Mouse (Mus musculus) liver, embryonic 11.5 days (tissue): Measurements from ENCODE around the gene Npepps. TPM values are rescaled to one million over a fixed set of nuclear protein-coding genes. Genes with fewer than 3 reads are reported as not detected.
"Not testable (repeated sequence)": the region's sequence is repeated elsewhere in the genome, so short reads cannot be mapped to it uniquely, and the experiment has no call there.

Experiments used
- ATAC-seq: fragments of 200-750 bp; cut with Nextera tagmentation; replicated peaks from 2 replicates; pipeline ENCODE4 v1.8.0; 2017; ENCODE audit warnings: moderate number of reproducible peaks, mild to moderate bottlenecking, moderate TSS enrichment, moderate library complexity; ENCODE audit not compliant: low FRiP score
- DNase-seq: peaks from one replicate; pipeline ENCODE4 v3.0.0-alpha.2; 2017; ENCODE audit warnings: low spot score
- H3K27ac ChIP-seq: fragments of 300-500 bp; sonication (generic); 2 replicates; pipeline ENCODE4 v1.5.1; 2014; ENCODE audit warnings: mild to moderate bottlenecking, low read depth, low read length, control low read depth
- H3K27me3 ChIP-seq: fragments of 300-500 bp; sonication (generic); replicated peaks from 2 replicates; pipeline ENCODE4 v1.6.1; 2014; ENCODE audit warnings: low read length, mixed read lengths; ENCODE audit not compliant: control insufficient read depth, insufficient read depth
- H3K36me3 ChIP-seq: fragments of 300-500 bp; sonication (generic); 2 replicates; pipeline ENCODE4 v1.6.1; 2014; ENCODE audit warnings: mild to moderate bottlenecking, low read length, moderate library complexity, mixed read lengths; ENCODE audit not compliant: control insufficient read depth, insufficient read depth
- H3K4me1 ChIP-seq: fragments of 300-500 bp; sonication (generic); replicated peaks from 2 replicates; pipeline ENCODE4 v1.6.1; 2014; ENCODE audit warnings: low read length, mixed read lengths; ENCODE audit not compliant: control insufficient read depth, insufficient read depth
- H3K4me2 ChIP-seq: fragments of 300-500 bp; sonication (generic); 2 replicates; pipeline ENCODE4 v1.6.1; 2014; ENCODE audit warnings: mild to moderate bottlenecking, control low read depth, moderate library complexity
- H3K4me3 ChIP-seq: fragments of 300-500 bp; sonication (generic); 2 replicates; pipeline ENCODE4 v1.5.1; 2014; ENCODE audit warnings: low read depth, low read length, control low read depth
- H3K9ac ChIP-seq: fragments of 300-500 bp; sonication (generic); 2 replicates; pipeline ENCODE4 v1.6.1; 2014; ENCODE audit warnings: low read depth, low read length, control low read depth
- H3K9me3 ChIP-seq: fragments of 300-500 bp; sonication (generic); 2 replicates; pipeline ENCODE4 v1.6.1; 2016; ENCODE audit warnings: low read length, inconsistent platforms, mixed read lengths; ENCODE audit not compliant: control insufficient read depth
- WGBS: fragments of 180-500 bp; shearing (Covaris S2); extraction: QIAGEN DNeasy Blood & Tissue Kit; methylation state at CpG from one replicate; pipeline ENCODE4 v1.1.7; 2014; 5-methylcytosine and 5-hydroxymethylcytosine counted together
- polyA plus RNA-seq: library from polyadenylated mRNA; unstranded; fragments of >200 nt; fragmentation: Nextera tagmentation; extraction: Ambion mirVana; gene quantifications from 2 replicates; pipeline ENCODE4 v1.2.1, GENCODE M21; 2014

The Npepps gene
- polyA plus RNA-seq, 1 experiment from 2014 or later: 60.2 TPM

- peaks cover 4% of the 10 kb centered on the region; the same call in 1 of the 2 replicates for H3K27me3 ChIP-seq
- 88% methylated on average over 3 of the region's 3 CpGs for WGBS
- H3K36me3 ChIP-seq: no peaks in the 10 kb centered on the region
- peaks cover 20% of the 10 kb centered on the region for H3K4me1 ChIP-seq
- ATAC-seq (no peak), DNase-seq (no peak)
- no peak overlapping the region for H3K9ac ChIP-seq
- no peaks in the 10 kb centered on the region for H3K9me3 ChIP-seq
- no peak overlapping the region for H3K27ac ChIP-seq
- no peak overlapping the region for H3K4me2 ChIP-seq
- no peak overlapping the region for H3K4me3 ChIP-seq
Observed at GRCm38 (mm10) chr11:97314110-97314509, 33.7 kb upstream of the Npepps start.

GRCm38 (mm10) chr11:97312871-97313270 is 32.4 kb upstream of the Npepps start:
- not testable (repeated sequence) for DNase-seq, ATAC-seq, H3K4me3 ChIP-seq, H3K9ac ChIP-seq, H3K36me3 ChIP-seq, H3K4me2 ChIP-seq, H3K9me3 ChIP-seq, H3K27me3 ChIP-seq, H3K27ac ChIP-seq
- H3K4me1 ChIP-seq: peaks cover 20% of the 10 kb centered on the region
- WGBS: 70% methylated on average over 1 of the region's 1 CpGs

GRCm38 (mm10) chr11:97310895-97311631 is 30.6 kb upstream of the Npepps start:
- H3K4me3 ChIP-seq: peak overlapping the region; percentile 44
- peak overlapping the region; percentile 81 for H3K4me2 ChIP-seq
- peaks cover 4% of the 10 kb centered on the region; the same call in 1 of the 2 replicates for H3K27me3 ChIP-seq
- WGBS: 5% methylated on average over 18 of the region's 18 CpGs
- no peaks in the 10 kb centered on the region for H3K9me3 ChIP-seq
- no peak for ATAC-seq
- no peak for DNase-seq
- H3K4me1 ChIP-seq: peaks cover 13% of the 10 kb centered on the region
- H3K27ac ChIP-seq: peak overlapping the region; percentile 64; the same call in 1 of the 2 replicates
- peak overlapping the region; percentile 4; the same call in 1 of the 2 replicates for H3K9ac ChIP-seq
- no peaks in the 10 kb centered on the region for H3K36me3 ChIP-seq

GRCm38 (mm10) chr11:97309911-97310571 is 29.6 kb upstream of the Npepps start:
- Histone ChIP-seq H3K9me3 (no peaks in the 10 kb centered on the region), H3K4me1 (peaks cover 13% of the 10 kb centered on the region), H3K36me3 (no peaks in the 10 kb centered on the region), H3K9ac (peak overlapping the region; percentile 27; the same call in 1 of the 2 replicates), H3K4me3 (peak overlapping the region; percentile 44), H3K4me2 (peak overlapping the region; percentile 81), H3K27ac (peak overlapping the region; percentile 7; the same call in 1 of the 2 replicates), H3K27me3 (peaks cover 4% of the 10 kb centered on the region; the same call in 1 of the 2 replicates)
- DNase-seq (peak; percentile 62), ATAC-seq (peak; percentile 34; the same call in 1 of the 2 replicates)
- WGBS: under 1% methylated on average over 25 of the region's 25 CpGs

GRCm38 (mm10) chr11:97309451-97309836 is 29.0 kb upstream of the Npepps start:
- peaks cover 4% of the 10 kb centered on the region; the same call in 1 of the 2 replicates for H3K27me3 ChIP-seq
- H3K9ac ChIP-seq: peak overlapping the region; percentile 27; the same call in 1 of the 2 replicates
- no peak overlapping the region for H3K27ac ChIP-seq
- peak overlapping the region; percentile 81 for H3K4me2 ChIP-seq
- H3K36me3 ChIP-seq: no peaks in the 10 kb centered on the region
- peak overlapping the region; percentile 44 for H3K4me3 ChIP-seq
- ATAC-seq (no peak), DNase-seq (peak; percentile 57)
- WGBS: 2% methylated on average over 9 of the region's 9 CpGs
- peaks cover 13% of the 10 kb centered on the region for H3K4me1 ChIP-seq
- no peaks in the 10 kb centered on the region for H3K9me3 ChIP-seq

- Histone ChIP-seq H3K4me2 (peak overlapping the region; percentile 81), H3K27ac (no peak overlapping the region), H3K9me3 (no peaks in the 10 kb centered on the region), H3K4me1 (peaks cover 13% of the 10 kb centered on the region), H3K9ac (no peak overlapping the region), H3K36me3 (no peaks in the 10 kb centered on the region), H3K4me3 (peak overlapping the region; percentile 44), H3K27me3 (peaks cover 4% of the 10 kb centered on the region; the same call in 1 of the 2 replicates)
- WGBS: 31% methylated on average over 3 of the region's 3 CpGs
- ATAC-seq (no peak), DNase-seq (no peak)
Observed at GRCm38 (mm10) chr11:97308806-97309450, 28.5 kb upstream of the Npepps start.

GRCm38 (mm10) chr11:97307294-97308069 is 27.0 kb upstream of the Npepps start:
- Histone ChIP-seq H3K4me2 (no peak overlapping the region), H3K9ac (no peak overlapping the region), H3K36me3 (no peaks in the 10 kb centered on the region), H3K27ac (no peak overlapping the region), H3K4me1 (peaks cover 13% of the 10 kb centered on the region), H3K27me3 (peaks cover 4% of the 10 kb centered on the region; the same call in 1 of the 2 replicates), H3K9me3 (no peaks in the 10 kb centered on the region), H3K4me3 (no peak overlapping the region)
- 91% methylated on average over 11 of the region's 11 CpGs for WGBS
- DNase-seq (no peak), ATAC-seq (no peak)

GRCm38 (mm10) chr11:97304631-97305030 is 24.2 kb upstream of the Npepps start:
- DNase-seq (no peak), ATAC-seq (no peak)
- Histone ChIP-seq H3K4me2 (no peak overlapping the region), H3K9ac (no peak overlapping the region), H3K4me3 (no peak overlapping the region), H3K9me3 (no peaks in the 10 kb centered on the region), H3K4me1 (no peaks in the 10 kb centered on the region), H3K36me3 (no peaks in the 10 kb centered on the region), H3K27me3 (no peaks in the 10 kb centered on the region), H3K27ac (no peak overlapping the region)
- WGBS: 78% methylated on average over 5 of the region's 5 CpGs
